Mouse (Mus musculus) heart, adult 2 months (tissue): Measurements from ENCODE around the gene Crhr2.

Source experiments
- CTCF ChIP-seq: fragments of 200-600 bp; IDR thresholded peaks from 2 replicates; pipeline ENCODE4 v1.8.1; 2022; ENCODE audit warnings: antibody characterized with exemption, mild to moderate bottlenecking, moderate library complexity
- POLR2A ChIP-seq: fragments of 200-500 bp; IDR thresholded peaks from 2 replicates; pipeline ENCODE4 v1.6.1; 2011; ENCODE audit warnings: mild to moderate bottlenecking, low read depth, low read length, control low read depth; ENCODE audit not compliant: insufficient read depth

DNA sequence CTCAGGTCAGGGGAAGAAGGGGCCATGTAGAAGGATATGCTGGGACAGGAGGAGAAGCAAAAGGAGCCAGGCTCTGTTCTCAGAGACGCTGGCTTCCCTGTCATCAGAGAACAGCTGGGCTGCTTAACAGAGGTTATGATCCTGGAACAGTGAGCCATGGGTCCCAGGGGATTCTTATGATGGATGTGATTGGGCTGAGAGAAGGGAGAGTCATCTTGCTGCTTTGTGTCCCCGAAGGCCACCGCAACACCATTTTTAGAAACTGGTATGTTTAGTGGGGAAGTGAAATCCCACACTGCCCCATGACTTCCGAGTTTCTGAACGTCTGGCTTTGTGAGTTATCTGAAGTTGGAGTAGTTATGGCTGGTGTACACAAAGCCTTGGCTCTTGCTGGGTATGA is 12.5 kb upstream of the Crhr2 start:
- TF ChIP-seq POLR2A, result no peak
- no peak for TF ChIP-seq CTCF
